Mouse (Mus musculus) heart, postnatal 25 days (tissue): ENCODE measurements around the gene Olfr56. TPM values are rescaled to one million over a fixed set of nuclear protein-coding genes. Genes with fewer than 3 reads are reported as not detected.
A peak's percentile ranks its signal among the peaks of the same experiment; 100 is the strongest.

ENCODE experiments used
- DNase-seq: peaks from one replicate; pipeline ENCODE4 v3.0.0; 2022; ENCODE audit warnings: low spot score
- intact Hi-C: fragments of 180-260 bp; cut with DNase I; formaldehyde crosslinking; loops from one replicate; pipeline ENCODE4 v1.15.1; 2025
- total RNA-seq, 2 experiments: library from RNA; stranded (reverse); gene quantifications; 2 replicates each; pipeline ENCODE4 v1.2.3; 2021

Gene Olfr56
- total RNA-seq, 2 experiments from 2014 or later: not detected

GRCm38 (mm10) chr11:49088990-49089652, 110.4 kb downstream of the Olfr56 start:
- intact Hi-C loops: loop anchor here (5.0 kb wide), 1 partner anchor 217 kb away; the partner anchor contains the start of gene Irgm1
- DNase-seq: no peak

- intact Hi-C loops: loop anchor here (5.0 kb wide), 1 partner anchor 218 kb away; the partner anchor contains the start of gene Irgm1
- no peak for DNase-seq
Observed at GRCm38 (mm10) chr11:49089735-49090507, 111.2 kb downstream of the Olfr56 start.

DNA sequence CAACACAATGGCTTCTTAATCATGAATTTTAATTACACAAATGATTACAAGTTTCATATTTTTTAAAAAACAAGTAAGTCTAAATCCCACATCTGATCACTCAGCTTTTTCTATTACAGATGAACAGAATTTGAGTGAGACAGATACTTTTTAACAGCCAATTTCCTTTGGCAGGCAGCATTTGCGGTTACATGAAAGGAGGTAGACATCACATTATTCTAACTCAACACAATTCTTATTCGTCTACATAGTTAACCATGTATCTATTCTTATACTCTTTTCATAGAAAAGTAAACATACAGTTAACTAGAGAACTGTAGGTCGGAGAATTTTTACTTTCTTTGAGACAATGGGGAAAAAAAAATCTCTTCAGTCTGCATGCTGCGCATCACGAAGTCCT, 111.9 kb downstream of the Olfr56 start:
- DNase-seq: no peak
- intact Hi-C loops: no loop called here

DNA sequence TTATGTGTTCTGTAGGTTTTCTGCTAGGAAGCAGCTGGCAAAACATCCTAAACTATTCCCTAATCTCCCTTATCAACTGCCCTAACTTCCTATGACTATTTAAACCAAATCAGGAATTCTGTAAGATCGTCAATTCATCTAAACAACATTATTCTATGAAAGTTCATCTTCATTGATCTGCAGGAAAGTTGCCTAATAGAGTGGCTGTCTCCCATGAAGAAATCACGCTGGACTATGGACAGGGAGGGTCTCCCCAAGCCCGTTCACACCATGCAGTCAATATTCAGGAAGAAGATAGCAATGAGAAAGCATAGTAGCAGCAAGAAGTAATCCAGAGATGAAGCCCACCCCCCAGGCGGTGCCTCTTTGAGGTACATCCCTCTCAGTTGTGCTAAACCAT, 112.5 kb downstream of the Olfr56 start:
- intact Hi-C loops: no loop called here
- no peak for DNase-seq

DNA sequence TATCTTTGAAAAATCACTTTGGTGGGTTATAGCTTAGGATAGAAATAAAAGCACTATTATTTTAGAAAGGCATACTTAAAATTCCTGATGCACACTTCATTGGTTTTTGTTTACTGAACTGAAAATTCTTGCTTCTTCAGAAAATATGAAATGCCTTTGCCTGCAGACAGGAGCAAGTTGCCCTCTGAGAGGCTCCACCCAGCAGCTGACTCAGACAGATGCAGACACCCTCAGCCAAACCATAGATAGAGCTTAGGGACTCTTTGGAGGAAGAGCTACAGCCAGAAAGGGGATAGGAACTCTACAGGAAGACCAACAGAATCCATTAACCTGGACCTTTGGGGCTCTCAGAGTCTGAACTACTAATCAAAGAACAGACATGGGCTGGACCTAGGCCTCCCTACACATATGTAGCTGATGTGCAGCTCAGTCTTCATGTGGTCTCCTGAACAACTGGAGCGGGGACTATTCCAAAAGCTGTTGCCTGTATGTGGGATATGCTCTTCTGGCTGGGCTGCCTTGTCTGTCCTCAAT, 113.4 kb downstream of the Olfr56 start:
- no peak for DNase-seq
- intact Hi-C loops: no loop called here

DNA sequence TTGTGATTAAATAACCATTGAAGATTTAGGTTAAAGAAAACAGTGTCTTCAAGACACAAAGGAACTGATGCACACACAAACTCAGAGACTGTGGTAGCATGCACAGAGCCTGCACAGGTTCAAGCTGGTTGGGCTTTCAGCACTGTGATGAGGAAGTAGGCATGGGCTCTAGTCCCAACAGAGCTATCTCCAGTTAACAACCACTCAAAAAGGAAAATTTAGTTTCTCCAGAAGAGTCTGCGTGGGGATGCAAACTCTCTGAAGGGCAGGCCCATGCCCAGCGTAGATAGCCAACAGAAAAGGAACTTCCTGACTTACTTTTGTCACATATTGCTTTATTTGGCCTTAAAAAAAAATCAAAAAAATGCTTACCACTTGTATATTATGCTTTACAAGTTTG, 114.1 kb downstream of the Olfr56 start:
- intact Hi-C loops: no loop called here
- DNase-seq: no peak

DNA sequence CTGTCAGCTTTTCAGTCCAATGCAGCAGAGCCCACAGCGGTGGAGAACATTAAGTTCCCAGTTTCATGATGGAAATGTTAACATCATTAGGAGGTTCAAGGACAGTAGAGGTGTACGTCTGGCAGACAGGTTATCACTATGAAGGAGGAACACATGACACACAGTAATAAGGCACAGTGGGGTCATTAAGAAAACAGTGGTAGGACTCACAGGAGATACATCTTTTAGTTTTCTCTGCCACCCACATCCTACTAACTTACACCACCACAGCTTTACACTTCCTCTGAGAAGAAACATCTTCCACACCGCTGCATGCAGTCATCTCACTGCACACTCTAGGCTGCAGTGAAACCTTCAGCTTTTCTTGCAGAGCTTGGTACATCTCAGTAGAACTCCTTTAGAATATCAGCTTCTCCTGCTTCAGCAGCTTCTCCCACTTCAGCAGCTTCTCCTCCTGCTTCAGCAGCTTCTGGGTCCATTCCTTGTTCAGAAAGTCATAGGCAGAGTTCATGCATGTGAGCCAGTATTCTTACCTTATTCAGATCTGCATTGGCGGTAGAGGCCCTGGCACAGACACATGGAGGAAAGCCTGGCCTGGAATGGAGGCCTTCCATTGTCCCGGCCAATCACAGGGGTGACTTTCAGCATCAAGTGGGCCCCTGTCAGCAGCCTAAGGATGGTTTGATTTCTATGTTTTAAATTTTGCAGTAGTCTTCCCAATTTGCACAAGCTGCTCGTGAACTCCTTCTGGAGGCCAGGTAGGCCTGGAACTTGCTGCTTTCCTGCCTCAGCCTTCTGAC, 115.4 kb downstream of the Olfr56 start:
- intact Hi-C loops: no loop called here
- DNase-seq: no peak

- intact Hi-C loops: no loop called here
- DNase-seq: no peak
Observed at GRCm38 (mm10) chr11:49095367-49095766, 116.7 kb downstream of the Olfr56 start.

GRCm38 (mm10) chr11:49100409-49100808, 121.7 kb downstream of the Olfr56 start:
- intact Hi-C loops: no loop called here
- no peak for DNase-seq

GRCm38 (mm10) chr11:49101500-49101899, 122.8 kb downstream of the Olfr56 start:
- intact Hi-C loops: no loop called here
- DNase-seq: no peak

GRCm38 (mm10) chr11:49103047-49103693, 124.5 kb downstream of the Olfr56 start:
- intact Hi-C loops: loop anchor here (1.0 kb wide), 1 partner anchor 229 kb away; no protein-coding TSS in a partner anchor
- DNase-seq: peak; percentile 35

DNA sequence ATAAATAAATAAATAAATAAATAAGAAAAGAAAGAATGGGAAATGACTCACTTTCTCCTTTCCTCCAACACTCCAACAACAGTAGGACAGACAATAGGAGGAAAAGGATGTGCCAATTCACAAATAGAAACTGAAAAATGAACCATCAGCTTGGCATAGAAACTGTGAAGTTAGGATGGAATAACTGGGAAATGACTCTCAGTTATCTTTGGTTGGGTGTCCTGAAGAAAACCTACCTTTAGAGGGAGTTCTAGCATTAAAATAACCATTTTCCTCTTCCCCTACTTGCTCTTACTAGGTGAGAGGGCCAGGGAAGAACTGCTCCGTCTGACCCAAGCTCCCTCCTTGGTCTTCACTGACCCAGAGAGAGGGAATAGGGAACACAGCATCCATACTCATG, 127.1 kb downstream of the Olfr56 start:
- intact Hi-C loops: loop anchor here (5.0 kb wide), 1 partner anchor 167 kb away; no protein-coding TSS in a partner anchor
- DNase-seq: no peak

GRCm38 (mm10) chr11:49107650-49108537, 129.2 kb downstream of the Olfr56 start:
- no peak for DNase-seq

GRCm38 (mm10) chr11:49108833-49109232, 130.1 kb downstream of the Olfr56 start:
- DNase-seq: no peak
- intact Hi-C loops: loop anchor here (2.0 to 5.0 kb wide), 3 partner anchors 76 to 320 kb away; no protein-coding TSS in a partner anchor

More at GRCm38 (mm10) chr11:49107650-49108537, 129.2 kb downstream of the Olfr56 start:
- intact Hi-C loops: loop anchor here (2.0 to 5.0 kb wide), 3 partner anchors 77 to 319 kb away; no protein-coding TSS in a partner anchor

DNA sequence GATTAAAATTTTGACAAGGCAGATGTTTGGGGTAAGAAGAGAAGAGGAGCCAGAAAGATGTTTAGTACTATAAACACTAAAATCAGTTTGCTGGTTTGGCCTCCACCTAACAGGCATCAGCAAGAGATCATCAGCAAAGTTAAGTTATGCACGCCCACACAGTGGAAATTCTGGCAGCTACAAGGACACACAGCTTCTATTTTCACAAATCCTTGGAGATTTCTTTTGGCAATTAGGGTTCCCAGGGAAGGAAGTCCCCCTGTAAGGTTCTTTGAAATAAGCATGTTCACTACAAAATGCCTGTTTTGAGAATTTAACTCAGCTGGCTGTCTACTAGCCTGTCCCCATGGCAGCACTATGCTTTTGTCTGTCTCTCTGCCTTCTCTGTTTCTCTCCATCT, 132.3 kb downstream of the Olfr56 start:
- intact Hi-C loops: no loop called here
- DNase-seq: no peak

GRCm38 (mm10) chr11:49112624-49113219, 134.0 kb downstream of the Olfr56 start:
- intact Hi-C loops: no loop called here
- DNase-seq: no peak

DNA sequence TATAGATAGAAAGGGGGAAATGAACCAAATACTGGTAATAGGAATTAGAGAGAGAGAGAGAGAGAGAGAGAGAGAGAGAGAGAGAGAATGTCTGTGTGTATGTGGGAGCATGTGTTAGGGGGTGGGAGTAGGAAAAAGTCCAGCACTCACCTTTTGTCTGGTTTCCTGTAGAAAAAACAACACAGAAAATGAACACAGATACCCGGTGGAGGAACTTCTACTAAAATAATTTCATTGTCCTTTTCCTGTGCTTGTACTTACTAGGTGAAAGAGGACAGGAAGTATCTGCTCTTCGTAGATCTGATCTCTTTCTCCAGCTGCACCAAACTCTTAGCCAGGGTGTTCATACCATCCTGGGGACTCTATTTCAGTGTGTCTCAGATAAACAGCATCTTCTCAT, 135.5 kb downstream of the Olfr56 start:
- intact Hi-C loops: no loop called here
- no peak for DNase-seq

DNA sequence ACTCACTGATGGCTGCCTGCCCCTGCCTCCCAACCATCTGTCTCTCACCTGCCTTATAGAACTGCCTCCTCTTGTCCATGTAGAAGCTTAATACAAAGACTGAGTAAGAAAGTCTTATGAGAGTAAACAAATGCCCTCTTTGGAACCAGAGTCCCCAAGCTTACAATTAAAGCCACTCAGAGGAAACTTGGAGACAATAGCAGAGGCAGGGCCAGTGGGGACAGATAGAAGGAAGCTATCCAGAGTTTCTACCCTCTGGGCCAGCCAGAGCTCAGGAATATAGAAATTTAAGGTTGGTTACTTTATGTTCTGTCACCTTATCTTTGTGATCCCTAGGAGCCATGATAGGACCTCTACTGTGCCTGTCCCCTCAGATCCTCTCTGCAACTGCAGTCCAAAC, 136.1 kb downstream of the Olfr56 start, which contains the start of gene Olfr1396:
Gene Olfr1396 (minus strand): TSS at position 101 of the 400 bp plus-strand sequence.
- DNase-seq: no peak
- intact Hi-C loops: no loop called here
